Mouse (Mus musculus) c-Kit-positive CD71-positive TER-119-positive erythroid progenitor cells, embryonic 14.5 days (primary cell): Measurements from ENCODE around the gene Ptprn2.

ENCODE experiments used
- DNase-seq: peaks from one replicate; pipeline ENCODE4 v3.0.0-alpha.2; 2013; ENCODE audit warnings: low spot score

The Ptprn2 gene

GRCm38 (mm10) chr12:117058184-117058958, 572.9 kb downstream of the Ptprn2 start:
- DNase-seq = no peak

GRCm38 (mm10) chr12:117058975-117059374, 573.5 kb downstream of the Ptprn2 start:
- no peak for DNase-seq

- no peak for DNase-seq
Measured at GRCm38 (mm10) chr12:117077664-117078063, 592.1 kb downstream of the Ptprn2 start.

- no peak for DNase-seq
Measured at GRCm38 (mm10) chr12:117078945-117079344, 593.4 kb downstream of the Ptprn2 start.

GRCm38 (mm10) chr12:117079724-117080123, 594.2 kb downstream of the Ptprn2 start:
- DNase-seq = no peak

- no peak for DNase-seq
Measured at GRCm38 (mm10) chr12:117083856-117084701, 598.6 kb downstream of the Ptprn2 start.

- DNase-seq = no peak
Measured at GRCm38 (mm10) chr12:117084702-117085409, 599.3 kb downstream of the Ptprn2 start.

- no peak for DNase-seq
Measured at GRCm38 (mm10) chr12:117085661-117086335, 600.3 kb downstream of the Ptprn2 start.

GRCm38 (mm10) chr12:117092345-117093107, 607.0 kb downstream of the Ptprn2 start:
- no peak for DNase-seq

- DNase-seq = no peak
Measured at GRCm38 (mm10) chr12:117095941-117096340, 610.4 kb downstream of the Ptprn2 start.

GRCm38 (mm10) chr12:117098295-117098694, 612.8 kb downstream of the Ptprn2 start:
- peak; percentile 7 for DNase-seq

- no peak for DNase-seq
Measured at GRCm38 (mm10) chr12:117106696-117107095, 621.2 kb downstream of the Ptprn2 start.

- no peak for DNase-seq
Measured at GRCm38 (mm10) chr12:117107143-117107616, 621.7 kb downstream of the Ptprn2 start.

GRCm38 (mm10) chr12:117115254-117115865, 629.8 kb downstream of the Ptprn2 start:
- DNase-seq = no peak

GRCm38 (mm10) chr12:117127078-117127477, 641.6 kb downstream of the Ptprn2 start:
- no peak for DNase-seq

- no peak for DNase-seq
Measured at GRCm38 (mm10) chr12:117127485-117127884, 642.0 kb downstream of the Ptprn2 start.

- no peak for DNase-seq
Measured at GRCm38 (mm10) chr12:117132095-117132494, 646.6 kb downstream of the Ptprn2 start.

- no peak for DNase-seq
Measured at GRCm38 (mm10) chr12:117135205-117135604, 649.7 kb downstream of the Ptprn2 start.

- DNase-seq = no peak
Measured at GRCm38 (mm10) chr12:117136472-117137010, 651.0 kb downstream of the Ptprn2 start.

GRCm38 (mm10) chr12:117140901-117141300, 655.4 kb downstream of the Ptprn2 start:
- no peak for DNase-seq
